Mouse (Mus musculus) duodenum, adult 2 months (tissue): ENCODE data around the gene Pcgf5. TPM values are rescaled to one million over a fixed set of nuclear protein-coding genes. Genes with fewer than 3 reads are reported as not detected.

Source experiments
- polyA plus RNA-seq: library from polyadenylated mRNA; depleted of rRNA; stranded (reverse); fragments of >200 nt; gene quantifications from 2 replicates; pipeline ENCODE4 v1.2.3, GENCODE M21; 2012; ENCODE audit warnings: low replicate concordance; rRNA removed

The Pcgf5 gene
- 2.1 and 3.3 TPM in 2 replicates for polyA plus RNA-seq

GRCm38 (mm10) chr19:36348161-36348800 is at the start of gene Pcgf5:
Pcgf5 (plus strand) TSS chr19:36348309.

Other genes starting within 250 kb of the Pcgf5 start
- not detected in 2 replicates for gene Ankrd1, start 228.2 kb upstream of the Pcgf5 start, polyA plus RNA-seq
- gene Hectd2, start 206.3 kb downstream of the Pcgf5 start, polyA plus RNA-seq = 0.11 and 0.18 TPM in 2 replicates